Mouse (Mus musculus) CD4-positive helper T cell, adult 2 months (primary cell): ENCODE data around the gene Cnksr3.

Experiments
- DNase-seq: peaks from one replicate; pipeline ENCODE4 v3.0.0-alpha.2; 2012; ENCODE audit warnings: low read depth, missing footprints, low spot score

Cnksr3 gene

DNA sequence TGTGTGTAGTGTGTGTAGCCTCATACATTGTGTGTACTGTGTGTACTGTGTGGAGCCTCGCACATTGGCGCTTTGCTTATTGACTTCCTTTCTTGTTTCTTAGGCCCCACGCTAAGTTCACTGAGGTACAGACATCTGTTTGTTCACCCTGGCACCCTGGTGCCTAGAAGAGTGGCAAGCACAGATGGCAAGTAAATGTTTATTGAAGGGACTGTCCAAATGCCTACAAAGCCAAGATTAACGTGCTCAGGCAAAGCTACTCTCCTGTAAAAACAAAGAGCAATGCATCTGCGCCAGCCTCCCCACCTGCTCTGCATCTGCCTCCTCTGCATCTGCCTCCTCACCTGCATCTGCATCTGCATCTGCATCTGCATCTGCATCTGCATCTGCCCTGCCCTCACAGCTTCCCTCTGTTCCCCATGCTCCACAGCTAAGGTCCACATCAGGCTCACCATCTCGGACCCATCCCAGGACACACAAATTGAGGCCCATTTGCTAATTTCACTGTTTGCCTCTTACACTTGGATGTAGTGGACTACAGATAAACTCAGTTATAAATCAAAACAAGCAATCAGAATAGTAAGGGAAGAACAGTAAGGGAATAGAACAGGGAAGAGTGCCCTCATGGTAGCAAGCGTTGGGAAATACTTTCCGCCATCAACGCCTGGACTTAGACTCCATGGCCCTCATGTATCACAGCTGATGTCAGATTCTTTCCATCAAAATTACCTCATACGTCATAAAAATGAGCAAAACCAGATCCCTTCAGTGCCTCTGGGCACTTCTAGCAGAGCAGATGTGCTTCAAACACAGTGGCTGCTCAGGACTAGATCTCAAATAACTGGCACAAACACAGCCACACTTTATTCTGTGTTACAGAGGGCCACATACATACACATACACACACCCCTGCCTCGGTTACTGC, 62.1 kb downstream of the Cnksr3 start:
- DNase-seq: no peak

DNA sequence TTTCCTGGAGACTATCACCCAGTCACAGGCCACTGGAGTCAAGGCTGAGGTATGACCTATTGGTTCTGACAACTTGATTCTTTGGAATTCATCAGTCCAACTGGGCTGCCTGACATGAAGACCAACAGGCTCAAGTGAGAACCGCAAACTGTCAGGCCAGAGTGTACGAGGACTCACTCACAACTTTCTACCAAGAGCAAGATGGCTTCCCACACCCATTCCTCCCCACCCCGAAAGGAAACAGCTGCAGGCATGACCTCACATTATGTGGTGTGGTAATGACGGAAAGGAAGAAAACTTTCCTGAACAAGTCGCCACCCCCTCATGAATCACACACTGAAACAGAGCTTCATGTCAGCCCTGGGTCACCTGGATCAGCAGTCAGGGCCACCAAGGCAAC, 66.4 kb downstream of the Cnksr3 start:
- DNase-seq: no peak

- no peak for DNase-seq
These were observed 67.8 kb downstream of the Cnksr3 start for GRCm38 (mm10) chr10:7144081-7144783.

GRCm38 (mm10) chr10:7142287-7142686, 69.8 kb downstream of the Cnksr3 start:
- DNase-seq: no peak

DNA sequence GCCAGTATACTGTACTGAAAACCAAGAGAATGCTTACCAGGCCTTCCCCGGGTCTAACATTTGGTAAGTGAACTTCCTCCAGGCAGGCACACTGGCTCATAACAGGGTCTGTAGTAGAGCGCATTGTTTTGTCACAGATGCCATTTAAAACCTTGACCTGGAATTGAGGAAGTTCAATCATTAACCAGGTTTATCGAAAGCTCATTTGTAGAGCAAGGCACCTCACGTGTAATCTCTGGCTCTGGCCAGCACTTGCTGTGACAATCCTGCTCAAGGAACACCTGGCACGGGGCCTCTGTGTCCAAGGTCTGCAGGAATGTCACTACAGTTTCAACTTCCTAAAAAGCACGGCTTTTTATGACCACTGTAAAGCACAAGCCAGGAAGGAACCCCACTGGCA, 71.8 kb downstream of the Cnksr3 start:
- DNase-seq: no peak

GRCm38 (mm10) chr10:7138049-7138448, 74.0 kb downstream of the Cnksr3 start:
- no peak for DNase-seq

DNA sequence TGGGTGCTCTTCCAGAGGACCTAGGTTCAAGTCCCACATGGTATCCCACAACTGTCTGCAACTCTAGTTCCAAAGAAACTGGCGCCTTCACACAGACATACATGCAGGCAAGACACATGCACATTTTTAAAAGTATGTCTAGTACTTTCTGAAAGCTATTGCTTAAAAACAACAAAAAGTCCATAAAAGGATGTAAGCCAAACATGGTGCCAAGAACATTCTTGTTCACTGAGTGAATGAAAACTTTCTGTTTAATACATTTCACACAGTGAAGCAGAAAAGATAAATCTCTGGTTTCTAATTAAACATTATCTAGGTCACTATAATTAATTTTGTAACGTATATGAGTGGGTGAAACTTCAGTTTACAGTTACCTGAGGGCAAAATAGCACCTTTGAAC, 76.3 kb downstream of the Cnksr3 start:
- DNase-seq: no peak

GRCm38 (mm10) chr10:7133005-7133404, 79.0 kb downstream of the Cnksr3 start:
- DNase-seq: no peak

- DNase-seq: no peak
These were observed 80.6 kb downstream of the Cnksr3 start for GRCm38 (mm10) chr10:7131441-7131840.

- no peak for DNase-seq
These were observed 84.2 kb downstream of the Cnksr3 start for GRCm38 (mm10) chr10:7127828-7128227.

DNA sequence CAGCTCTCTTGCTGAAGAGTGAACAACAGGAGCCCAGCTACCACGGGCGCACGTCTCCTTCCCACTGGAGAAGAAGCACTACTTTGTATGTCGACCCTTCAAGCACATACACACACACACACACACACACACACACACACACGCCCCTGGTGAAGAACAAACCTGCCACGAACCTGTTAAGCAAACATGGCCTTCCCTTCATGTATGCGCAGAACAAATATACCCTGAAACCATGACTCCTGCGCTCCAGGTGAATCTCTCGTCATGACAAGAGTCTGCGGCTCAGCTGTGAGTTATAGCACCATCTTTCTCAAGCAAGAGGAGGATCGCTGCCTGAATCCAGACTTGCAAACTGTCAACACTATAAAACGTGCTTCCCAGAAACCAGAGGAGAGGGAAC, 85.2 kb downstream of the Cnksr3 start:
- DNase-seq: no peak

- DNase-seq: no peak
These were observed 85.8 kb downstream of the Cnksr3 start for GRCm38 (mm10) chr10:7126287-7126686.

- no peak for DNase-seq
These were observed 87.0 kb downstream of the Cnksr3 start for GRCm38 (mm10) chr10:7124993-7125392.

DNA sequence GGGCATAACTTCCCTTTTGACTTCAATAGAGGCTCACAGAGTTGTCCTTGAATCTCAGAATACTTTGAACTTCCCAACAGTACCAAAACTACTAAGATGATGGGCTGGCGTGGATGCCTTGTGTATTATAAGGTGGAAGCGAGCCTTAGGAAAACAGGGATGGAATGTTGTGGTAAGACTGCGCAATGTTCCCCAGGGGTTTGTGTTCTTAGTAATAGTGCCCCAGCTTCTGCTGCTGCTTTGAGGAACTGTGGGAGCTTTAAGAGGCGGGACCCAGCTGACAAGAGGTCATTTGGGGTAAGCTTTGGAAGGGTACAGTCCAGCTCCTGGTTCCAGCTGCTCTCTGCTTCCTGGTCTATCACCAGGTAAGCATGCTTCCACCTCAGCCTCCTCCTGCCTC, 89.7 kb downstream of the Cnksr3 start:
- DNase-seq: no peak

DNA sequence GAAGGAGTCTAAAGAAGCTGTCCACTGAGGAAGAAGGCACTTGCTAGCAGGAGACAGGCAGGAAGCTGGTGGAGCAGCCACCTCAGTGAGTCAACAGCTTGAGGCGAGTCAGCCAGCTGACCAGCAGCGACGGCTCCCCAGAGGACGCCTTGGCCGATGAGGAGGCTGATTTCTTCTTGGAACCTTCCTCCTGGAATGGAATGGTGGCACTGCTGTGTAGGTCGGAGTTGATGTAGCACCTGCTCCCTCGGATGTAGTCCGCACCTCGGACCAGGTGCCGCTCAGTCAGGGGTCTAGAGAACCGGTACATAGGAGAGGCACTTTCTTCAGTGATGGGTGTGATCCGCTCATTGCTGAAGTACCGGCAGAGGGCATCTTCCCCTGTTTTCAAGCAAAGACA, 91.8 kb downstream of the Cnksr3 start:
- DNase-seq: no peak

GRCm38 (mm10) chr10:7118258-7119077, 93.6 kb downstream of the Cnksr3 start:
- no peak for DNase-seq

DNA sequence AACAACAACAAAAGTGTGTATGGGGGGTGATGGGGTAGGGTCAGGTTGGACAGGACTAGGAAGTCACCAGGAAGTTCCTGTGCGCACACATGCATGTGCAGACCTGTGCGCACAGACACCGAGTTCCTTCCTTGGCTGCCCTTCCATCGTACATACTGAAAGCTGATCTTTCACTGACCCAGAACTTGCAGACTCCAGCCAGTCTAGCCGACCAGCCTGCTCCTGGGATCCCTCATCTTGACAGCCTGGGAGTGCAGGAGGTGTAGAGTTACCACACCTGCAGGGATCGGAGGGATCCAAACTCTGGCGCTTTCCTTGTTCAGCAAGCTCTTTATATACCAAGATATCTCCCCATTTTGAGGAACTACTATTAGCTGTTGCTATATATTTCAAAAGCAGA, 94.3 kb downstream of the Cnksr3 start:
- DNase-seq: no peak

- DNase-seq: no peak
These were observed 97.2 kb downstream of the Cnksr3 start for GRCm38 (mm10) chr10:7114796-7115195.

DNA sequence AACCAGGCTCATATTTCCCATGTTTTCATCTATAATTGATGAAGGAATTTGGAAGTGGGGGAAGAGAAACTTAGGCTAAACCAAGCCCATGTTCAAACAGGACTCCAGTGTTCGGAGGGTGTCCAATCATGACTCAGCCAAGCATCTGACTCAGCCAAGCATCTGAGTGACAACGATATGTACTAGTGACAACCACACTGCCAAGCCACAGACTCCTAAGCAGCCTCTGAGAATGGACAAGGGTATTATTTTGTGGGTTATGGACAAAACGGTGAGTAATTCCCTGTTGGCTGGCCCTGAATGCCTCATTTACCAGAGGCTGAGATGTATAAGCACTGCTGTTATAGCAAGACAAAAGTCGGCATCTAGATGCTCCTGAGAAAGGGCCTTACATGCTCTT, 98.3 kb downstream of the Cnksr3 start:
- no peak for DNase-seq

DNA sequence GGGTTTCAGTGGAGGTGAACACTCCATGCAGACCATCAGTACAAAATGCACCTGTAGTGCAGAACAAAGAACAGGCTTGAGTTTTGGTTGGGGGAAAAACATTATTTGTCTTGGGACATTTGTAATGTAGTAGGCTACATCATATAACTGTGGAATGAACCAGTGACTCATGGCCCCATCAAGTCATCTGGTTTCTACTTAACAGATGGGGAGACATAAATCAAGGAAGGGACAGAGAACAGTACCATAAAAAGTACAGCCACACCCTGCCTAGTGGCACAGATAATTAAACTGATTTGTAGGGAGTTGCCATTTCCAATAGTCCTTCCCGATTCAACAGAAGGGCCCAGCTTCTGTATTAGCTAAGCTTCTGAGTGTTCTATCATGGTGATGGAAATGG, 98.9 kb downstream of the Cnksr3 start:
- DNase-seq: no peak

DNA sequence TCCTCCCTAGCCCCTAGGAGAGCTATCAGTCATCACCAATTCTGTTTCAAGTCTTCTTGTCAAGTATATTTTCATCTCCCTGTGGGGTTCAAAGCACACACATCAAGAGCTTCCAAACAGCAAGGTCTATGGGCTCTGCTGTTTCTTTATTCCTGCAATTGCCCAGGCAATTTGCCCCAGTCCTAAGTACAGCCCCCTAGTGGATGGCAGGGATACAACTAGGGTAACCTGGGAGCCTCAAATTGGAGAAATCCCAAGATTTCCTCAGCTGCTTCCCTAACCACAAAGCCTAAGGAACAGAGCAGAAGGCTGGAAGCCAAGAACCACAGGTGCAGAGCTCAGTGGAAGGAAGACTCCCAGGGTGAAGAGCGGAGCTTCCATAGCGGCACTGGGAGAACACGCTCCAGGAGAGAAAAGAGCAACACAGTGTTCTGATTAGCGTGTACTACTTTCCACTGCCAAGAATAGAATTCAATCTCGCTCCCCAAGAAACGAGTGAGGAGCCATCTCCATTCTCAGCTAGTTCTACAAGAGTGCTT, 100.5 kb downstream of the Cnksr3 start:
- DNase-seq: no peak

GRCm38 (mm10) chr10:7103872-7104271, 108.2 kb downstream of the Cnksr3 start:
- DNase-seq: no peak
